Mouse (Mus musculus) right cerebral cortex, adult 2 months (tissue): Measurements from ENCODE around the gene Frmd4b.
"Not testable (repeated sequence)": the region's sequence is repeated elsewhere in the genome, so short reads cannot be mapped to it uniquely, and the experiment has no call there.

ENCODE experiments used
- DNase-seq, 2 experiments: peaks; one replicate each; pipeline ENCODE4 v3.0.0; 2021 to 2022; ENCODE audit warnings: low spot score in 2 of 2

Frmd4b gene

DNA sequence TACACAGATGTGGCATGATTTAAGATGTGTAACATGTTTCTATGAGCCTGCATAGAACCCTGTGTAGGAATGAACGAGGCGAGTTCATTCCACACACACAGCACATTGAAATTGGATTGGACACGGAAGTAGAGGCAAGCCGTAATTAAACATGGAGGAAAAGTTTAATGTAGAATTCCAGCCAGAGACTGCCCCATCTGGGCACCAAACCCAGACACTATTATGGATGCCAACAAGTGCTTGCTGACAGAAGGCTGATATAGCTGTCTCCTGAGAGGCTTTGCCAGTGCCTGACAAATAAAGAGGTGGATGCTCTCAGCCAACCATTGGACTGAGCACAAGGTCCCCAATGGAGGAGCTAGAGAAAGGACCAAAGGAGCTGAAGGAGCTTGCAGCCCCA lies 201.8 kb downstream of the Frmd4b start:
- DNase-seq, result not testable (repeated sequence)

DNA sequence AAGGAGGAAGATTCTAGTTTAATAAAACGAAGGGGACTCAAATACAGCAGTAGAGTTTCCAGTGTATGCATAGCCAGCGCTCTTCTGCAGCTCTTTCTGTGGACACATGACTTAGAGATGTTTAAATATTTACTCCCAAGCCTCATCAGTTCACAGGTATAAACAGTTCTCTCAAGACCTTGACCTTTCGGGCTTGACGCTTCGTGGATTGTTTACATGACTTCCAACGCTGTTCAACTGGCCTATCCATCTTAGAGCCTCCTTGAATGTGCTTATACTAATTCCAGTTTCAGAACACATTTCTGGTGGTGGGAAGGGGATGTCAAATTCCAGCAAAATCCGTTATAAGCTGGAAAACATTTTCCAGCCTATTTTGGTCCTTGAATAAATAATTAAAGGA lies 203.9 kb downstream of the Frmd4b start:
- no peak for DNase-seq

DNA sequence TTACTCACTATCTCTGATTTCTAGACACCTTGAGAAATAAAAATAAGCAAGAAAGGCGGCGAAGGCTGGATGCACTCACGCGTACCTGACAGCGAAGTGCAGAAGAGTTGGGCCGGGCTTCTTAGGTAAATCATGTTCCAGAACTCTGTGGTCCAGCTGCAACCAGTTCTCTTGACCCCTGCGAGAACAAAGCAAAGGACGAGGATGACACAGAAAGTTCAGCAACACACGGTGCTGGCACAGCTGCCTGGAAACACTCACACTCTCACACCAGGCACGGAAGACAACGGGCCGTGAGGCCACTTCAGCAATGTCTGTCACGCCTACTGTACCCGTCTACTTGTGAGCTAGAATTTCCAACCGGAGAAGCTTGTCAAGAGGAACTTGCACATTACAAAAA lies 204.9 kb downstream of the Frmd4b start:
- no peak for DNase-seq

DNA sequence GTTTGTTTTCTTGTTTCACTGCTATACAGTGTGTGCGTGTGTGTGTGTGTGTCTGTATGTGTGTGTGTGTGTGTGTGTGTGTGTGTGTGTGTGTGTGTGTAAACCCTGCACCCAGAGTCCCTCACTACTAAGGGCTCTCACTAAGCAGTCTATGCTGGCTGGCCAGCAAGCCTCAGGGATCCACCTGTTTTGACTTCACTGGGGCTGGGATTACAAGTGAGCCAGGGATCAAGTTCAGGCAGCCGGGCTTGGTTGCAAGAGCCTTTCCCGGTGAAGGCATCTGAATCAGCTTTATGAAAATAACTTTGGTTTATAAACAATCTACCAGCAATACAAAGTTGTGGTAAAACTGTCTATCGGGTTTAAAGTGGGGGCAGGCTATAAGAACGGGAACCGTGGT lies 206.0 kb downstream of the Frmd4b start:
- no peak for DNase-seq

DNA sequence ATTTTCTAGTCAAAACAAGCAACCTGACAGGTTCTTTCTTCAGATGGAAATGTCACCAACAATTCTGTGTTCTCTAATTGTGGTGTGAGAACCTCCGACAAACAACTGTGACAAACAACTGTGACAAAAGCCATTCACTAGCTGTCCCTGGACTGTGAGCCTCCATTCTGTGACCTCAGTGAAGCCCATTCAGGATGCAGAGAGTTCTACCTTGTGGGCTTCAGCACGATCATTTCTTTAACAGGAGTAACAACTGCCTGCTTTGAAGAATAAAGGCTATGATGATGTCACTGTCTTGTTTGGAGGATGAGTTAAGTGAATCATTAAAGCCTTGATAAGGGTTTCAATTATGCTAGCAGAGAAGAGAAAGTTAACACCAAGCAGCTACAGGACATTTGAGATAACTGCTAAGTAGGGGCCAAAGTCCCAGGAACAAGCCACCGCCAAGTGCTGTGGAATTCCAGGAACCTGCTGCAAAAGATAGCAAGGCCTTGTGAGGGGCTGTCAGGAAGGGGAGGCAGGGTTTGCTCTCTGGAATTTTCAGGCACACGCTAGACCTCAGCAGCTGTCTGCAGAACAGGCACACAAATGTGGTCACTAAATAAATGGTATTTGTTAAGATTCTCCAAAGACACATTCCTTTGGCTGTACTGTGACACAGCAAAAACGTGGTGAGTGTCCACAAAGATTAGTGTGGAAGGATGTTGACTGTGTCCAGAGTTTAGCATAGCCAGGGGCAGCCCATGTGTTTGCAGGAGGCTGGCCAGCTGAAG lies 207.7 kb downstream of the Frmd4b start:
- no peak for DNase-seq

DNA sequence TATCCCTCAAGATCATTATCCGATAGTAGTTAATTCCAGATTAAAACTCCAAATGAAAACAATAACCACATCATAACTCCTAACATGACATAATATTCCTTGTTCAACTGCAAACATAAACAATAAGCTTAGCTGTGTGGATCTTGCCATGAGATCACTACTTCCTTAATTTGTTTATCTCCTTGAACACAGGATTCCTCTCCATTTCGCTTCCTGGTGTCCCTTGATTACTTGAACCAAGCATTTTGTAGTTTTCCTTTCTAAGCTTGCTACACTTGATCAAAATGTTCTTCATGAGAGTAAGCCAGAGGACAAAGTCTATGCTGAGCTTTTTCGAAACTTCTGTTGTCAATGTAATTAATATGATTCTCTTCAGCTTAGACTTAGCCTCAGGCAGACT lies 209.4 kb downstream of the Frmd4b start:
- DNase-seq, result no peak

DNA sequence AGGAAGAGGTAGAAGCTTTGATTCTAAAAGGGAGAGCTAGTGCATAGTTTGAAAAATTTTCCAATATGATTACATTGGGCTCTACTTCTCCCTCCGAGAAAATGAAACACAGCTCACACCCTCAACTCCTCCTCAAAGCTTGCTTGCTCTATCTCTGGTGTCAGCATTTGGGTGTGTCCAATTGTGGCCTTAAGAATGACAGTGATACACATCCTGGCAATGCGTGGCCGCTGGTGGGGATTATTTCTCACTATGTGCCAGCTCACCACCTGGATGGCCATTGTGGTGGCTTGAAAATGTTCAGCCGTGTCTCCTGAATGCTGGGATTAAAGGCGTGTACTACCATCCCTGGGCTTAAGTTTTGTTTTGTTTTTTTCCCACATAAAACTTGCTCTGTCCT lies 209.9 kb downstream of the Frmd4b start:
- no peak for DNase-seq

DNA sequence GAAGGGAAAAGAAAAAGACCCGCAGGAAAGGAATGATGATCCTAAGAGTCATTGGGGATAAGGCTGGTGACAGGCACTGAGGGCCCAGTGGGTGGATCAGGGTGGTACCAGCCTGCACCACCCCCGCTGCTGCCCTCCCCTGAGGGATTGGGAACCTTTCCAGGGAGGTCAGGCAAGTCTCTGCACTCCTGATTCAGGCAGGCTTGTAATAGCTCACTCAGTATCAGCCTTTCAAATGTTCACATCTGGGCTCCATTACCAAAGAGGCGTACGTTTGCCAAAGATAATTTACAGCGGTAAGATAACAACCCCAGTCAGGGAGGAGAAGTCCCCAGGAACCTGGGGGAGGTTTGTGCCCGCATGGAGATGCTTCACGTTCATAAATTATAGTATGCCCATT lies 212.0 kb downstream of the Frmd4b start:
- DNase-seq, result no peak

DNA sequence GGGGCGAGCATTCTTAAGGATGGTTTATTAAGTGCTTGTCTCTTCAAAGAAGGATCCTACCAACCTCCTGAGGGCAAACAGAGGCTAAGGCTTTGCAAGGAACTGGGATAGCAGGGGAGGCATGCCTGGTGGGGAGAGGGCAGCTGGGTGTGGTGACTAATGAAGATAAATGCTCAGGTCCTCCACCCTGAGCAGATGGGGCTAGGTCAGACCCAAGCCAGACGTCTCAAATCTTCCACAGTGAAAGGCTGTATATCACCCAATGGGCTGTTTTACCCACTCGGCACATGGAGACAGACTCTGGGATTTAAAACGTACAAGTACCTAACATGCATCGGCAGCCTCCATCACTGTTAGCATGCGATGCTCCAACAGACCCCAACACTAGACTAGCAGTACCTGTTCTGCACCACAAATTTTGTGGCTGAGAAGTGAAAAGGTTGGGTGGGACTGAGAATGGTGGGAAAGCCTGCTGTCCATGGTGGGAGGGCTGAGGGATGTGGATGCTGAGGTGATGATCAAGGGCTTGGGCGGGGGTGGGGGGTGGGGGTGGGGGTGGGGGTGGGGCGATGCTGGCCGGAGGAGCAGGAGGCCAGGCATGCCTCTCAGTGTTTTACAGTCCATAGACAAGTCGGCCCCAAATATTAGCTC lies 214.4 kb downstream of the Frmd4b start:
- DNase-seq, result no peak

DNA sequence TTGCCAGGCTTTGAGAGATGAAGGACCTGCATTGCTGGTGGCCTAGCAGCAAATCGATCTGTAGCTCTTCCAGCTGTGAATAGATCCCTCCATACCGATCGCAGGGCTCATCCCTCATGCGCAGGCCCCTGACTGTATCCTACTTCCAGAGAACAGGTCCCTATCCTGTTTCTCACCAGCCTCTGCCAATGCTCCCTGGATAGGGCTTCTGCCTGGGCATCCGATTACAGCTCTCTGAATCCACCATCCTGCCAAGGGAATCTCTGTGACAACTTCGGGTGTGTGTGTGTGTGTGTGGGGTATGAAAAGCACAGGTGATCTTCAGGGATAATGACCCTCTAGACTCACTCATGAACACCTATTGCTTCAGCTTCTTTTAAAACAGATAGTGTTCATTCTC lies 216.9 kb downstream of the Frmd4b start:
- no peak for DNase-seq

DNA sequence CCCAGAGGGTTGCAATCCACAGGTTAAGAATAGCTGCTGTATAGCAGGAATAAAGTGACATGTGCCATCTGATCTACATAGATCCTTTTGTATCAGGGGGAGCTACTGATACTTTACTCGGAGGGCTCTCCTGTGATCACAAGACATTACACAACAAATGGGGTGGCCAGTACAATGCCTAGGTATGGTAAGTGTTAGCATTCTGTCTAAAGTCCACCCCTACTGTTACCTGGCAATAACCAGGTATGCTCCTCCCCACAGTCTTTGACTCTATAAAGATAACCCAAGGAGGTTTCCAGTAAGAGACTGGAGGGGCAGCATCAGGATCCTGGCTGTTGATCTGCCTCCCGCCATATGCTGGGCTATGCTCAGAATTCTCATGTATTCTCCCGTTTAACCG lies 219.4 kb downstream of the Frmd4b start:
- DNase-seq, result no peak

DNA sequence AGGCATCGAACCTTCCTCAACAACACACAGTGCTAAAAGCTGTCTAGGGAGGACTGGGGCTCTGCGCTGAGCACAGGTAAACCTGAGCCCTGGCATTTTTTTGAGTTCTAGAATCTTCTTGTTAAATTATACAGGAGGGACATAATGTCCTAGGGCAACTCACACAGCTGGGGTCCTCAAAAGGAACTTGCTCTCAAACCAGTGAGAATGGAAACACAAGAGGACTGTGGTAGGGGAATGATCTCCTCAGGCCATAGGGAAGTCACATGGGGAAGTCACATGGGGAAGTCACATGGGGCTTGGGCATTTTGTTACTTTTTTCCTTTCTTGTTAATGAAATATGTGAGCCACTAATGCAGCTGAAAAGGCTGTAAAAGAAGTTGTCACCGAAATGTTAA lies 220.4 kb downstream of the Frmd4b start:
- DNase-seq, result no peak

DNA sequence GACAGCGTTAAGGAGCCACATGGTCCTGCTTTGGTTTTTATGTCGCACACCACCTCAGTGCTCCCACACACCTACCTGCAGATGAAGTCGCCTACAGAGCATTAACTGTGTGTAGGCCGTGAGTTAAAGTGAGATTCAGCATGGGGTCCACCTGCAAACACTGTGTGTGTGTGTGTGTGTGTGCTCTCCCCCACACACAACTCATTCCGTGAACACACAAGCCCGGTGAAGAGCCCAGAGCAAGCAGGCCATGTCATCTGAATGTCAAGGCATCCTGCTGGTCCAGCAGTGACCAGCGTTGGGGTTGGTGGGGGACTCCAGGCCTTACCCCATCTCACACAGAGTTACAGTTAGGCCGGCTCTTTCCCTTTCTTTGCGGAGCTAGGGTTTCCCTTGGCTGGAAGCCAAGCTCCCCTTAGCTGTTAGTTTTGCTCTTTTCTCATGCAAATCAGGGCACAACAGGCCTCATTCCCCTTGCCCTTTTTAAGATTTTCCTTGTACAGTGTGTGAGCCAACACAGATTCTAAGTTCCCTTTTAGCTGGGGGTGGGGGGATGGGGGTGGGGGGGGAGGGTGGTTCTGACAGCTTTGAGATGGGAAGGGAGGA lies 220.9 kb downstream of the Frmd4b start:
- no peak for DNase-seq

DNA sequence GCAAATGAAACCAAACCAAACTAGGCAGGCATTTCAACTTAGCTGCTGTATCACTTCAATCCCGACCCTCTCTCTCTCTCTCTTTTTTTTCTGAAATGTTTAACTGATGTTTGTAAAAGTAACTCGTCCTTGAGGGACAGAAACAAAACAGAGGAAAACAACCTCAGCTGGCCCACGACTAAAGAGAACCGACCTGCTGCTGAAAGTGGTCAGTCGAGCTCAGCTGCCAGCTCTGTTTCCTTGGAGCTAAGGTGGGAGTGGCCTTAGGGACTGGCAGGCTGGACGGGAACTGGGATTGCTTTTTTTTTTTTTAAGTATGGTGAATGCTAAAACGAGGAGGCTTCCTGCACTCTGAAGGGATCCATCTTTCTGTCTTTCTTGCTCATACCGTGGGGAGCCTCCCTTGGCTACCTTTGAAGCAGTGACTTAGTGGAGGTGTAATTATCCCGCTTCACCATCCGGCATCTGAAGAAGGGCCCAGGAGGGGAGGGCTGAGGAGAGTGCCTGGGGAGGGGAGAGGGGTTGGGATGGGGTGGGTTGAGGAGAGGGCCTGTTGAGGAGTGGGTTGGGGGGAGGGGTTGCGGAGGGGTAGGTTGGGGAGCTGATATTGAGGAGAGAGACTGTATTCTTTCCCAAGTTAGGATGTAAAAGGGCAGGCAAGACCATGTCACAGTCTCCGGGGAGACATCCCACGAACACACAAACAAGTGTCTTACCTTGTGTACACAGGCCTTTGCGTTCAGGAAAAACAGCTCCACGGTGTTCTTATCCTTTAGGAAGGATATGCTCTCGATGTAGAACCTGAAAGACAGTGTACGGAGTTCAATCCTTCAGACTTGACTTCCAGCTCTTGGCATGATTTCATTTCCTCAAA lies 221.6 kb downstream of the Frmd4b start:
- no peak for DNase-seq

DNA sequence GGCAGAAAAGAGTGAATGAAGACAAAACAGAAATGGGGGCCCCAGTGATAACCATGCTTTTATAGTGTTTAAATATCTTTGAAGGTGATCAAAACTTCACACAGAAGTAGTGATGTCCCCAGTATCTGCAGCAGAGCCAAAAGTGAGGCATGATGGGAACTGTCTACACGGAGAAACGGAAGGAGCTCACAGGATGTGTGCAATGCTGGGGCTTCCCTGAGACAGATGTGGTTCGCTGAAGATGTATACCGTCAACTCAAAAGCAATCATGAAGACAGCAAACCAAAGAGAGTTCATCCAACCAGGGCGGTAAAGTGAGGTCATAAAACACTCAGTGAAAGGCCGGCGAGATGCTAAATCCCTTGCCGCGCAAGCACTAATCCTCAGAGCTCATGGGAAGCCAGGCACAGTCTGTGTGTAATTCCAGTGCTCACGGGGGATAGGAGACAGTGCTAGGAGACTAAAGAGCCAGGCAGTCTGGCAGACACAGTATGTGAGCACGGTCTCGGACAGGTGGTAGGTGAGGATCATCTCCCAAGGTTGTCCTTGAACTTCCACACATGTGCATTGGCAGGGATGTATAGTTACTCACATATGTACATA lies 222.8 kb downstream of the Frmd4b start:
- DNase-seq, result no peak

DNA sequence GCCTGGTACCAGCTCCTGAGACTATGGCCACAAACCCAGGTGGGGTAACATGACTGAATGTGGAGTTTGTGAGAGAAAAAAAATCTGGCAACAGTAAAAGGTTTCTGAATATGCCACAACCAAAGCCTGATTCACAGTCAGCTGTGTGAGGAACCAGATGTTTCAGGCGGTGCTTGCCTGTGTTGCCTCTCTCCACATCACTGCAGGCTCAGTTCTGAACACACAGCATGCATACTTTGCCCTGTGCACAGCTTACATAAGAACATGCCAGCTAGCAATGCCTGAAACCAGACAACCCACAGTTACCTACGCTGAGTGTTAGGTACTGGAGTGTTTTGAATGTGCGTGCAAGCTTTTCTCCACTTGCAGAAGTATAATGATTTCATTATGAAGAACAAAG lies 224.4 kb downstream of the Frmd4b start:
- no peak for DNase-seq

DNA sequence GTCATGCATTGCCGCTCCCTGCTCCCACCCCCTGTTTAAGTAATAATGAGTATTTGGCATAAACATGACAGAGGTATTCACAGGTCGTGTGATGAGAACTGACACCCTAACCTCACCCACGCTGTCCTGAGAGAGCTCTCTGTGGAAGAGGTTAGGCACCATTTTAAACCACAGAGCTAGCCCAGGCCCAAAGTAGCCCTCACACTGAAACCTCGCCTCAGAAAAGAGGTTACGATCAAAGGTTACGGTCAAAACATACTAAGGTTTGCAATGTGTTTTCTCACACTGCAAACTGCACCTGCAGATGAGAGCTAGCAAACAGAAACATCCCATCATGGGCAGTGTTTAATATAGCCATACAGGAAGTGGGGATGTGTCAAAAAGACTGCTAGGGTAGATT lies 230.0 kb downstream of the Frmd4b start:
- DNase-seq, result no peak

DNA sequence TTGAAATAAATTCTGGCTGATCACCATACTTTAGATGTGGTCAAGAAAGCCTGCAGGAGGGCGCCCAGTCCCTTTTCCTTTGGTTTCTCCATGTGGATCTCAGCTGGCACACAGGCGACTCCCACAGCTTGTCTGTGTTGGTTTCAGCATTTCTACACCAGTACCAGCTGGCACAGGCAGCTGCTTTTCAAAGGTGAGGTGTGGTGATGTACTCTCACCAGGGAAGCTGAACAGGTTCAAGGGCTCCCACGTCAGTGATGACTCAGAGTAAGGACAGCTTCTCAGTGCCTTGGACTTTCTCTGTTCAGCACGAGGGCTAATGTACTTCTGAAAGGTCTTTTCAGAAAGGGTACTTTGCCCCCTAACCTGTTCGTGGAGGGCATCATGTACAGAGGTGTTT lies 232.4 kb downstream of the Frmd4b start:
- DNase-seq, result no peak

DNA sequence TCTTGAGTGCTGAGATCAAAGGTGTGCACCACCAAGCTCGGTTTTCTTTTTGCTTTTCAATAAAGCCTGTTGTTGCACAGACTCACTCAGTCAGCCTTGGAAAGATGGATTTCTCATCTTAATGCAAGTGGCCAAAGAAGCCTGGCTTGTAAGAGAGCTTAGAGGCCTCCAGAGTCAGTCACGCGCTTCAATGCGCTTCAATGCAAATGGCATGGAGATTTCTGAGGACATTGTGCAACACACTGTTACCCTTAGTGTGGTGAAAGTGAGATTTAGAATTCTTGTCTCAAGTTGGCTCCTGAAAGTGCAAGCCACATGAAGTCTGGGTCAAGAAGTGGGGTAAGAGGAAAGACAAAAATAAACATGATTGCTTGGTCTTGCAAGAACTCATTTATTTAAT lies 236.1 kb downstream of the Frmd4b start:
- no peak for DNase-seq

DNA sequence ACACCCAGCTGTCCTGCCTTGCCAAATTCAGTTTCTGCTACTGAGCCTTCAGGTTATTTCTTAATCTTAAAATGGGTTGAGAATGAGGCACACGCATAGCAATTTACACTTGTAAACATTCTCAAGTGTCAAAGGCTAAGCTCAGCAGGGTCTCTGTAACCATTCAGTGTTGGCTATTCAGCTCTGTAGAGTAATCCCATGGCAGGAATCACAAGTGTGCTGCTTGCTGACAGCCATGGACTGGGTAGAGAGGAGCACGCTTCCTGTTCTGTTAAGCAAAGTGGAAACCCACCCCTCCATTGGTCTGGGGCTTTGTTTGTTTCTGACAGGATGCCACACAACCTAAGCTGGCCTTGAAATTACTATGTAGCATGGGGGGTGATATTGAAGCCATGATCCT lies 246.4 kb downstream of the Frmd4b start:
- DNase-seq, result no peak

DNA sequence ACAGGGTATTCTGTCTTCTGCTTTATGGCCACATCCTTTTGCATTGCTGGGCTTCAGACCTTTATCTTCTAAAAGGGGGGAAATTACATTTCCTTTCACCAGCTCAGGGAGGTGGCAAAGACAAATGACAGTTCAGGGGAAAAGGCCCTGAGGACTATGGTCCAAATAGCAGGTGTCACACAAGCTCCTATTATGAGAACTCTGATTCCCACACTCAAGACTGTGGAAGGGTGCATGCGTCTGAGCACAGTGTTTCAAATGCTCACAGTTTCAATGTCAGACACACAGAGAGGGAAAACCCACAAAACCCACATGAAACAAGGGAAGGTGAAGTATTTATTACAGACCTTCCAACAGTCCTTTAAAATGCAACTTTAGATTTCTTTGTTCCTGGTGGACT lies 246.9 kb downstream of the Frmd4b start:
- no peak for DNase-seq

DNA sequence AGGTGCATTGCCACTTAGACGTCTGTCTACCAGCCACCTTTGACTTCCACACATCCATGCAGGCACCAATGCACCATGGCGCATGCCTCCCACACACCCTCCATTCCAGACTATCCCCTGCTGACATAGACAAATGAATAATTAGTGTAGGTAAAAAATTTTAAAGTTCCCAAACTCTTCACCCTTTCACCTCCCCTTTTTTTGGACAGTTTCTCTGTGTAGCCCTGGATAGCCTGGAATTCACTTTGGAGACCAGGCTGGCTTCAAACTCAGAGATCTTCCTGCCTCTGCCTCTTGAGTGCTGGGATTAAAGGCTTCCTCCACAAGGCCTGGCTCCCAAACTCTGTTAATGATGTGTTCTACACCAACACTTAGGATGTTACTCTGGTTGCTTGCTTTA lies 253.5 kb downstream of the Frmd4b start:
- no peak for DNase-seq
